Mouse (Mus musculus): ENCODE measurements around the gene Ugt1a6a.
"Not testable (repeated sequence)": the region's sequence is repeated elsewhere in the genome, so short reads cannot be mapped to it uniquely, and the experiment has no call there.

- TF ChIP-seq CTCF (conservative IDR thresholded peaks at IDR 0.05; ENCODE audit: insufficient read depth, insufficient read length, low read depth, low read length); POLR2A (IDR thresholded peaks at IDR 0.05; ENCODE audit: low read depth, low read length): not testable (repeated sequence)
Observed at GRCm38 (mm10) chr1:88112769-88113168, 21.8 kb upstream of the Ugt1a6a start.

All from kidney, adult 2 months (tissue).